Mouse (Mus musculus) yolk sac, embryonic 10.5 days (tissue): ENCODE results near the gene Piga.

Source experiments
- DNase-seq: peaks from one replicate; pipeline ENCODE4 v3.0.0-alpha.2; 2017; ENCODE audit warnings: low spot score

Gene Piga

GRCm38 (mm10) chrX:164419471-164419939 lies at the start of gene Piga:
Gene Piga, plus strand, starts transcription at chrX:164419787.
- DNase-seq = peak; percentile 92

GRCm38 (mm10) chrX:164370576-164370975 lies 49.0 kb upstream of the Piga start:
- peak; percentile 10 for DNase-seq

GRCm38 (mm10) chrX:164373081-164373480 lies 46.5 kb upstream of the Piga start, which contains the start of gene Vegfd:
Gene Vegfd, plus strand, starts transcription at chrX:164373378.
- no peak for DNase-seq

GRCm38 (mm10) chrX:164374586-164374985 lies 45.0 kb upstream of the Piga start:
- DNase-seq = no peak

GRCm38 (mm10) chrX:164379721-164380120 lies 39.9 kb upstream of the Piga start:
- DNase-seq = no peak

- DNase-seq = peak; percentile 78
Observed at GRCm38 (mm10) chrX:164381618-164382408, 37.8 kb upstream of the Piga start.

- DNase-seq = no peak
Observed at GRCm38 (mm10) chrX:164394091-164394490, 25.5 kb upstream of the Piga start.

- DNase-seq = no peak
Observed at GRCm38 (mm10) chrX:164398456-164398855, 21.1 kb upstream of the Piga start.

- DNase-seq = no peak
Observed at GRCm38 (mm10) chrX:164405080-164405649, 14.4 kb upstream of the Piga start.

GRCm38 (mm10) chrX:164406133-164407022 lies 13.2 kb upstream of the Piga start:
- DNase-seq = no peak

GRCm38 (mm10) chrX:164408301-164408927 lies 11.2 kb upstream of the Piga start:
- no peak for DNase-seq

- no peak for DNase-seq
Observed at GRCm38 (mm10) chrX:164410562-164410961, 9.0 kb upstream of the Piga start.

- DNase-seq = no peak
Observed at GRCm38 (mm10) chrX:164416803-164417202, 2.8 kb upstream of the Piga start.

GRCm38 (mm10) chrX:164418008-164418407 lies 1.6 kb upstream of the Piga start:
- DNase-seq = no peak

- DNase-seq = no peak
Observed at GRCm38 (mm10) chrX:164419955-164420354, 368 bp downstream of the Piga start.

GRCm38 (mm10) chrX:164420518-164420917 lies 931 bp downstream of the Piga start:
- DNase-seq = no peak

- DNase-seq = no peak
Observed at GRCm38 (mm10) chrX:164424821-164425220, 5.2 kb downstream of the Piga start.

GRCm38 (mm10) chrX:164427295-164427694 lies 7.7 kb downstream of the Piga start:
- no peak for DNase-seq

- DNase-seq = no peak
Observed at GRCm38 (mm10) chrX:164428224-164428623, 8.6 kb downstream of the Piga start.

GRCm38 (mm10) chrX:164430621-164431020 lies 11.0 kb downstream of the Piga start:
- peak; percentile 57 for DNase-seq

GRCm38 (mm10) chrX:164431133-164431532 lies 11.5 kb downstream of the Piga start:
- no peak for DNase-seq

GRCm38 (mm10) chrX:164431541-164431940 lies 12.0 kb downstream of the Piga start:
- peak; percentile 40 for DNase-seq
